Mouse (Mus musculus): ENCODE data around the gene Amhr2.

- TF ChIP-seq CTCF (IDR thresholded peaks at IDR 0.05; ENCODE audit: low read depth) (no peak), EP300 (IDR thresholded peaks at IDR 0.05; ENCODE audit: low read depth) (no peak)
Measured at GRCm38 (mm10) chr15:102400476-102401045, 44.6 kb upstream of the Amhr2 start.
